Mouse (Mus musculus) CH12.LX (cell line): ENCODE measurements around the gene Bcr.

Experiments used
- CHD1 ChIP-seq: IDR thresholded peaks from 2 replicates; pipeline ENCODE4 v1.6.1; 2012; ENCODE audit warnings: low read depth, low read length, improper control_type of control experiment, inconsistent platforms
- CTCF ChIP-seq, 2 experiments: IDR thresholded peaks in 1 of 2; conservative IDR thresholded peaks in 1 of 2; 2 replicates each; pipeline ENCODE4 v1.5.1; 2011 to 2012; ENCODE audit warnings: low read depth in 2 of 2, low read length in 2 of 2, improper control_type of control experiment in 1 of 2, inconsistent platforms in 1 of 2, mild to moderate bottlenecking in 1 of 2, moderate library complexity in 1 of 2
- HCFC1 ChIP-seq: IDR thresholded peaks from 2 replicates; pipeline ENCODE4 v1.6.1; 2012; ENCODE audit warnings: low read depth, mild to moderate bottlenecking, inconsistent platforms, low read length, improper control_type of control experiment
- IRF4 ChIP-seq: IDR thresholded peaks from 2 replicates; pipeline ENCODE4 v1.6.1; 2014; ENCODE audit warnings: low read depth, mild to moderate bottlenecking, inconsistent platforms, low read length, improper control_type of control experiment
- NELFE ChIP-seq: IDR thresholded peaks from 2 replicates; pipeline ENCODE4 v1.6.1; 2011; ENCODE audit warnings: low read depth, low read length, improper control_type of control experiment
- NRF1 ChIP-seq: IDR thresholded peaks from 2 replicates; pipeline ENCODE4 v1.6.1; 2014; ENCODE audit warnings: low read depth, mild to moderate bottlenecking, inconsistent platforms, low read length, improper control_type of control experiment, moderate library complexity
- POLR2A ChIP-seq: IDR thresholded peaks from 2 replicates; pipeline ENCODE4 v1.6.1; 2011; ENCODE audit warnings: low read depth, mild to moderate bottlenecking, improper control_type of control experiment, low read length
- POLR2AphosphoS2 ChIP-seq: IDR thresholded peaks from 2 replicates; pipeline ENCODE4 v1.6.1; 2011; ENCODE audit warnings: low read depth, low read length, improper control_type of control experiment
- RCOR1 ChIP-seq: conservative IDR thresholded peaks from 2 replicates; pipeline ENCODE4 v1.6.1; 2012; ENCODE audit warnings: low read depth, mild to moderate bottlenecking, inconsistent platforms, low read length, improper control_type of control experiment
- SIN3A ChIP-seq: IDR thresholded peaks from 2 replicates; pipeline ENCODE4 v1.6.1; 2012; ENCODE audit warnings: low read length, improper control_type of control experiment, inconsistent platforms
- UBTF ChIP-seq: IDR thresholded peaks from 2 replicates; pipeline ENCODE4 v1.6.1; 2012; ENCODE audit warnings: low read depth, mild to moderate bottlenecking, inconsistent platforms, low read length, improper control_type of control experiment, moderate library complexity
- ZMIZ1 ChIP-seq: IDR thresholded peaks from 2 replicates; pipeline ENCODE4 v1.6.1; 2012; ENCODE audit warnings: low read depth, mild to moderate bottlenecking, inconsistent platforms, low read length, improper control_type of control experiment

GRCm38 (mm10) chr10:75224154-75224553 is 163.8 kb downstream of the Bcr start:
- no peak for TF ChIP-seq NRF1
- no peak for TF ChIP-seq CTCF (conservative IDR thresholded peaks at IDR 0.05 in 1 of 2, IDR thresholded peaks at IDR 0.05 in 1 of 2; ENCODE audit: low read depth in 2 of 2, low read length in 2 of 2)
- peak; percentile 34; the same call in 1 of the 2 replicates for TF ChIP-seq POLR2A
- peak; percentile 41; the same call in 1 of the 2 replicates for TF ChIP-seq ZMIZ1
- no peak for TF ChIP-seq NELFE
- no peak for TF ChIP-seq UBTF
- peak; percentile 65 for TF ChIP-seq SIN3A
- no peak for TF ChIP-seq RCOR1
- 0 out of 2 replicates have a peak, but pooled peaks have one; percentile 39 for TF ChIP-seq CHD1
- no peak for TF ChIP-seq POLR2AphosphoS2
- TF ChIP-seq HCFC1: no peak
- 0 out of 2 replicates have a peak, but pooled peaks have one; percentile 25 for TF ChIP-seq IRF4
